Mouse (Mus musculus) MEL-GATA-1-ER (cell line): Measurements from ENCODE around the gene Carf.

ENCODE experiments used
- DNase-seq: peaks from one replicate; pipeline ENCODE4 v3.0.0-alpha.2; 2012; ENCODE audit warnings: low read depth; ENCODE audit errors: extremely low read depth

Gene Carf

DNA sequence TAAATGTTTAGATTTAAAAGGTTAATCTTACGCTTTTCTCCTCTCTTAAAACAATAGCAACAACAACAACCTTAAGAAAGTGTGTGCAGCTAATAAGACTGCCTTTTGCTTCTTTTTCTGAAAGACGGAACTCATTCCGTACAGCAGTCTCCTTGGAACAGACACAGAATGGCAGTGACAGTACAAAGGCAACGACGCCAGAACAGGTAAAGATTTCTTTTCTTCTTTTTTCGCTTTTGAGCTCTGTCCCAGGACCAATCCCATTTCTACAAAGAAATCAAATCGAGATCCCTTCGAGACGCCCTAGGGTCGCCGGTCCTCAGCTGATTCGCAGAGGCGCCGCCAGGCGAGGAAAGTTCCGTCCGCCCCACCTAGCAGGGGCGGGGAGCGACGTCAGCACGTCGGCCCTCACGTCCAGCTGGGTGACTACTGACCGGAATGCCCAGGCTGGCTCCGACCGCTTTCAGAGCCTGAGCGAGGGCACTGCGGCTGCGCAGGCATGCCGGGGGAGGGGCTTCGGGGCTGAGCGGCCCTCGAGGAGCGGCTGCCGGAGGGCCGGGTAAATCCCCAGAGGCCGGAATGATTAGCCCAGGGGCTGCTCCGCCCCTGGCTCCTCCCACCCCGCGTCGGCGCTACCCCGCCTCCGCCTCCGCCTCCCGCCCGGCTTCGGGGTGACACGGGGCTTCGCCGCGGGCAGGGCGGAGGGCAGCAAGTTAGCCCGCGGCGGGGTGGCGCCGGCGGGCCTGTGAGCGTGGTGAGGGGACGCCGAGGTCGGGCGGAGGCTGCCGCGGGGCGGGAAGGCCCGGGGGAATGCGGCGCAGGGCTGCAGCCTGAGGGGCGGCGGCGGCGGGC lies 82.1 kb downstream of the Carf start, which contains the start of gene Nbeal1:
Nbeal1 (plus strand) TSS at position 668 of the 852 bp plus-strand sequence.
- DNase-seq: peak; percentile 95

DNA sequence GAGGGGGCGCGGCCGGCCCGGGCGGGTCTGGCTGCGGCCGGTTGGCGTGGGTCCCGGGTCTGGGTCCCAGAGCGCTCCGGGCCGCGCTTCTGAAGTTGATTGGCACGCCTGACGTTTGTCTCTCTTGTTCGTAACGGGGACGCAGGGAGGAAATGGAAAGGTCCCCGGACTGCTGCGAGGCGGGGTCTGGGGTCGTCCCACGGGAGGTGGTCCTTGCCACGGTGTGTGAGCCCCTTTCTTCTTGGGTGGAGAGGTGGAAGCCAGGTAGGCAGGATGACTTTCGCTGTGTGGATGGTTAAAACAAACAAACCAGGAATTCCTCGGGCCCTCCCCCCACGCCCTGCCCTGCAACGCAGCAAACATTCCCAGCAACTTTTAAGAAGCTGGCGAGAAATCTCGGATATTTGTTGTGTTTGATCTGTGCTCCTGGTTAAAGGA lies 82.8 kb downstream of the Carf start:
- no peak for DNase-seq

DNA sequence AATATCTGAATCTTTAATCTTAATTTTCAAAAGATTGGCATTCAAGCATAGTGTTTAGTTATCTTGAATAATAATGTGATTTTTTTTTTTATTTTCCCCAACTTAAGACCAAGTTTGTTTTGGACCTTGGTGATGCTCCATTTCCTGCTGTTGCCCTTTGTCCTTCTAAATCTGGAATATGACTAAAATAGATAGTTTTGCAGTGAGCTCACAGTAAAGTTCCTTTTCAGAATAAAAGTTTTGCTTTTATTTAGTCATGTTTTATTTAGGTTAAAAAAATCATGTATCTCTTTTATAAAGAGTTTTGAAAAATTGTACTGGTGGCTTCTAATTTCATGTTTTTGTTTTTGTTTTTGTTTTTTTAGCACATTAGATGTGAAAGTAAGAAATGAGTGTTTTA lies 90.4 kb downstream of the Carf start:
- no peak for DNase-seq

DNA sequence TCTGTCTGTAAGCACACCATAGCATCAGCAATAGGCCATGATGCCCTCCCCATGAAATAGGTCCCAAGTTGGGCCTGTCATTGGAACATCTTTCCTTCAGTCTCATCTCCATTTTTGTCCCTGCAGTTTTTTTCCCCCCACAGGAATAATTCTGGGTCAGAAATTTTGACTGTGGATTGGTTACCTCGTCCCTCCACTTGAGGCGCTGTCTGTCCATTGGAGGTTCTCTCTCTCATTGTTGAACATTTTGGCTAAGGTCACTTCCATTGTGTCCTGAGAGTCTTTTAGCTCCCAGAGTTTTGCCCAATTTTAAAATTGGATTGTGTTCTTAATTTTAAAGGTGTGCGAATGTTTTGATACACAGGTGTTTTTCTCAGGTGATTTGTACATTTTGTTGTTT lies 98.8 kb downstream of the Carf start:
- DNase-seq: no peak

DNA sequence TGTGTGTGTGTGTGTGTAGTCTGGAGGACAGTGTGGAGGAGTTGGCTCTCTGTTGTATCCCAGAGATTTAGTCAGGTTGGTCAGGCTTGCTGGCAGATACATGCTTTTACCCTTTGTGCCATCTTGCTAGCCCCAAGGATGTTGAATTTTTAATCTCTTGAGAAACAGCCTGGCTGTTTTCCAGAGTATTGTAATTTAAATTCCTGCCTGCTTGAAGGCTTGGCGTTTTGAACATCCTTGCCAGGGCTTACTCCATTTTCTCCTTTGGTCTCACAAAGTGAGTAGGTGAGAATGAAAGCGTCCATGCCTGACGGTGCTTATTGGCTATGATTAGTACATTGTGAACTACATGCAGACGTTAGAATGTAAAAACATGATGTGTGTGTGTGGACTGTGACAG lies 101.0 kb downstream of the Carf start:
- DNase-seq: no peak
